Mouse (Mus musculus) urinary bladder, postnatal 4 days (tissue): ENCODE data around the gene Pum2.

Experiments used
- DNase-seq, 2 experiments: peaks; one replicate each; pipeline ENCODE4 v3.0.0; 2021 to 2022; ENCODE audit warnings: low spot score in 2 of 2

The Pum2 gene

DNA sequence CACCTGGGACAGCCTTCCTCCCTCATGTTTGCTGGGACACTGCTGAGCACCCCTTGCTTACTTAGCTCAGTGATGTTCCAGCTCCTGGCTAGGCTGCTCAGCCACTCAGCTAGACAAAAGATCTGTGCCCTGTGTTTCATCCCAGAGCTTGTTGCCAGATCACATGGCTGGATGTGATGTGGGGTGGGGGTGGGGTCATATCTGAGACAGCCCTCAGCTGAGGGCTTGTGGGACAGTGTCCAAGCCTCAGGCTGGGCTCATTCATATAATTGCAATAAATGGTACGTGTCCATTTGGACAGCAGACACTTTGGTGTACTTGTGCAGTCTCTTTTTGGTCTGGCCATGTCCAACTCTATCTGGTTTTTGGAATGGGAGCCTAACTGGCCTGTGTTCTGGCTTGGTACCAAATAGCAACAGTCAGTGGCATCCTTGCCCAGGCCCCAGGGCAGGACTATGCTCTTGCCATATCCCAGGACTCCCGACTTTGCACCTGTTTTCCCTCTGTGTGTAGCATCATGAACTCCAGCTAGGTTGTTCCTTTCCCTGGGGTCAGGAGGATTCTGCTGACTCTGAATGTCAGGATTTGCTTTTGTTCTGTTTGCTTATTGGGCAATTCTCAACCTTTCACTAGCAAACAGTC is 119.6 kb downstream of the Pum2 start:
- DNase-seq, result no peak

DNA sequence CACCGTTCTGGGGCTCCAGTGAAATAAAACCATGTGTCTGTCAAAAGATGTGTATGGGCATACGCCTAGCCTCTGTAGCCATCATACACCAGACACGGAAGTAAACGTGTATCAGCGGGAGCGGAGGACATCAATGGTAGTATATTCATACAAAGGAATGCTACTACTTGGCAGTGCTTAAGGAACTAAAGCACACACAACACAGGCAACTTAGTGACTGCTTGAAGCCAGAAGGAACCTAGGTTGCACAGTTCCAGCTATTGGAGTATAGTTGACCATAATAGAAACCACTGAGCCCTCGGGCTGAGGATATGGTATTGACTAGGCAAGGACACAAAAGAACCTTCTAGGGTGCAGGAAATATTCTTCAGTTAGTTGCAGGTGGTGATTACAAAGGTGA is 124.0 kb downstream of the Pum2 start:
- no peak for DNase-seq

DNA sequence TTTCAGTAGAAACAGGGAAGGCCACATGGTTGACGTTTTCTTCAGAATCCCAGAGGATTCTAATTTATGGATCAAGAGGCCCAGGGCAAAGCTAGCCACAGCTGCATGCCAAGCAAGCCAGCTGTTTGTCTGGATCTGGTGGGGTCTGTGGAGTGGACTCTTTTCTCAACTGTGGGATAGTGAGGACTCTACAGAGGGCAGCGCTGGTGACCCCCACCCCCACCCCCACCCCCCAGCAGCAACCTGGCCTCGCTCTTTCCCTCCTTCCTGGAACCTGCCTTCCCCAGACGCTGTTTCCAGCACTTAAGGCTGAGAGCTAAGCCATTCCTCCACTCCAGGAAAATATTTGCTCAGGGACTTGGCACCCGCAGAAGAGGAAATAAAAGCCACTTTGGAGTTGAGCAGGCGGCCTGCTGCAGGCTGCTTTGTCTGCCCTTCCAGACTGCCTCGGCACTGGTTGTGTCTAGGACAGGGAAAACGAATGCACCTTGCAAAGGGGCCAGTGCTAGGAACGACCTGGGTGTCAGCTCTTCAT is 124.6 kb downstream of the Pum2 start:
- no peak for DNase-seq
